Mouse (Mus musculus) heart, postnatal 0 days (tissue): ENCODE data around the gene Tbc1d17.

ENCODE experiments used
- CTCF ChIP-seq: IDR thresholded peaks from 2 replicates; pipeline ENCODE4 v1.5.1; 2016; ENCODE audit warnings: antibody characterized with exemption, control low read depth, low read depth
- EP300 ChIP-seq: IDR thresholded peaks from 2 replicates; pipeline ENCODE4 v1.6.1; 2016; ENCODE audit warnings: antibody characterized with exemption, low read depth

GRCm38 (mm10) chr7:44836016-44836404 lies 12.9 kb downstream of the Tbc1d17 start:
- TF ChIP-seq CTCF, result no peak
- no peak for TF ChIP-seq EP300
